Mouse (Mus musculus): ENCODE measurements around the gene Smad5.

Smad5 gene

GRCm38 (mm10) chr13:56702469-56703221 is at the start of gene Smad5:
Gene Smad5 (plus strand): TSS chr13:56703010.
- DNase-seq (ENCODE audit: low read depth, low spot score) = peak; percentile 88

GRCm38 (mm10) chr13:56654176-56654575 is 48.6 kb upstream of the Smad5 start:
- DNase-seq (ENCODE audit: low read depth, low spot score) = peak; percentile 45

- DNase-seq (ENCODE audit: low read depth, low spot score) = peak; percentile 68
These were observed 44.8 kb upstream of the Smad5 start for GRCm38 (mm10) chr13:56657946-56658512.

- no peak for DNase-seq (ENCODE audit: low read depth, low spot score)
These were observed 43.9 kb upstream of the Smad5 start for GRCm38 (mm10) chr13:56658931-56659330.

GRCm38 (mm10) chr13:56661914-56662621 is 40.7 kb upstream of the Smad5 start:
- no peak for DNase-seq (ENCODE audit: low read depth, low spot score)

- no peak for DNase-seq (ENCODE audit: low read depth, low spot score)
These were observed 38.3 kb upstream of the Smad5 start for GRCm38 (mm10) chr13:56664256-56665170.

GRCm38 (mm10) chr13:56671206-56671605 is 31.6 kb upstream of the Smad5 start:
- DNase-seq (ENCODE audit: low read depth, low spot score) = no peak

- DNase-seq (ENCODE audit: low read depth, low spot score) = no peak
These were observed 25.1 kb upstream of the Smad5 start for GRCm38 (mm10) chr13:56677731-56678130.

GRCm38 (mm10) chr13:56678188-56678787 is 24.5 kb upstream of the Smad5 start:
- DNase-seq (ENCODE audit: low read depth, low spot score) = no peak

GRCm38 (mm10) chr13:56678826-56679504 is 23.8 kb upstream of the Smad5 start:
- DNase-seq (ENCODE audit: low read depth, low spot score) = no peak

GRCm38 (mm10) chr13:56681924-56682323 is 20.9 kb upstream of the Smad5 start:
- no peak for DNase-seq (ENCODE audit: low read depth, low spot score)

- peak; percentile 93 for DNase-seq (ENCODE audit: low read depth, low spot score)
These were observed 20.5 kb upstream of the Smad5 start for GRCm38 (mm10) chr13:56682326-56682725.

GRCm38 (mm10) chr13:56683306-56683705 is 19.5 kb upstream of the Smad5 start:
- DNase-seq (ENCODE audit: low read depth, low spot score) = no peak

GRCm38 (mm10) chr13:56692011-56692410 is 10.8 kb upstream of the Smad5 start:
- DNase-seq (ENCODE audit: low read depth, low spot score) = no peak

- no peak for DNase-seq (ENCODE audit: low read depth, low spot score)
These were observed 10.2 kb upstream of the Smad5 start for GRCm38 (mm10) chr13:56692644-56693043.

GRCm38 (mm10) chr13:56695701-56696100 is 7.1 kb upstream of the Smad5 start:
- no peak for DNase-seq (ENCODE audit: low read depth, low spot score)

GRCm38 (mm10) chr13:56696699-56697098 is 6.1 kb upstream of the Smad5 start:
- no peak for DNase-seq (ENCODE audit: low read depth, low spot score)

- no peak for DNase-seq (ENCODE audit: low read depth, low spot score)
These were observed 5.6 kb upstream of the Smad5 start for GRCm38 (mm10) chr13:56697171-56697570.

- DNase-seq (ENCODE audit: low read depth, low spot score) = no peak
These were observed 4.4 kb upstream of the Smad5 start for GRCm38 (mm10) chr13:56698391-56698790.

- peak; percentile 36 for DNase-seq (ENCODE audit: low read depth, low spot score)
These were observed 3.4 kb upstream of the Smad5 start for GRCm38 (mm10) chr13:56699370-56699769.

- DNase-seq (ENCODE audit: low read depth, low spot score) = no peak
These were observed 1.8 kb upstream of the Smad5 start for GRCm38 (mm10) chr13:56700981-56701380.

All from ES-CJ7 (cell line).